10 mouse cellular contexts compared by ENCODE assay signal in the genomic region with DNA sequence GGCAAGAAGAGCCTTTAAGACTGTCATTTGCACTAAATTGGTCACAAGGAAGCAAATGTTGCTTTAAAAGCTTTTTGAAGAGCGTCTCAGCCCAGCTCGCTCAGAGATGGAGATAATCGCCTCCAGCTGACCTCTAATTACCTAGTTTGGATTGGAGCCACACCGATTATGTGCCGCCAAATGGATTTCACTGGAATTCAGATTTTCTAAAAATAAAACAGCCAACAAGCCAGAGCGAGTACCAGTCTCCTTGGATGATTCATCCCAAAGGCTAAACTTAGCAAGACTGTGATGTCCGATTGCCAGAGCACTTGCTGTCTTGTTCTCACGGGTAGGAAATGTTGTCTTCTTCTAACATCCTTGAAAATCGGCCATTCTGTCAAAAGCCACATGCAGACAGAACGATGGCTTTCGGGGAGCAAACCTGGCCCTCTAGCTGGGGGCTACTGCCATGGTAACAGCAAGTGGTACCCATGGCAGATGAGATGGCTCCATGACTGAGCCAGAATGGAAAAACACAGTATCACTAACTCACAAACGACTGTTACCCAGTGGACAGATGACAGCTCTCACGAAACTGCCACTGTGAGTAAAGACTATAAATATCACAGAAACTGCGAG.
DNase-seq lines count a peak whose midpoint lies in the region; ATAC-seq lines count a peak whose summit lies in the region.
"Had no signal": no experiment of that assay in that cellular context is flagged by ENCODE, and none has a peak within 500 bp of the region (broad histone marks: within the 10 kb centered on the region; RNA-seq: fewer than 3 reads in every experiment).

No protein-coding gene starts in this region.

- no peak overlapping the region for H3K4me3 ChIP-seq in forebrain, embryonic 15.5 days
- no peak overlapping the region for H3K4me3 ChIP-seq in forebrain, embryonic 13.5 days
- H3K4me3 ChIP-seq in heart, embryonic 10.5 days = no peak overlapping the region
- H3K4me3 ChIP-seq in midbrain, embryonic 11.5 days (ENCODE audit: low read depth, low read length) = no peak overlapping the region
- no peak overlapping the region for H3K4me3 ChIP-seq in midbrain, embryonic 10.5 days
- H3K4me3 ChIP-seq: stomach, embryonic 15.5 days had no signal

- no peaks in the 10 kb centered on the region for H3K27me3 ChIP-seq in forebrain, embryonic 15.5 days
- no peaks in the 10 kb centered on the region for H3K27me3 ChIP-seq in forebrain, embryonic 13.5 days
- no peaks in the 10 kb centered on the region for H3K27me3 ChIP-seq in heart, embryonic 10.5 days (ENCODE audit: insufficient read depth, poor library complexity, severe bottlenecking)
- H3K27me3 ChIP-seq in midbrain, embryonic 11.5 days (ENCODE audit: control insufficient read depth, insufficient read depth, low read length) = no peaks in the 10 kb centered on the region
- no peaks in the 10 kb centered on the region for H3K27me3 ChIP-seq in midbrain, embryonic 10.5 days (ENCODE audit: low read depth, poor library complexity, severe bottlenecking)
- H3K27me3 ChIP-seq: stomach, embryonic 15.5 days had no signal

- 0 out of 2 replicates have a peak, but pooled peaks have one; percentile 38 for ATAC-seq in forebrain, embryonic 15.5 days (replicated peaks)
- no peak for ATAC-seq in forebrain, embryonic 13.5 days
- ATAC-seq in midbrain, embryonic 11.5 days (ENCODE audit: low FRiP score) = no peak
- ATAC-seq in inflammation-experienced regulatory T-cells, adult 6 months = no peak

- peak; percentile 65 to 83 for DNase-seq in cerebellum, postnatal 36 days
- DNase-seq in heart, embryonic 10.5 days (ENCODE audit: low spot score) = no peak
- peak; percentile 56 to 68 for DNase-seq in left cerebral cortex, adult 9 months (ENCODE audit: low spot score in 2 of 2)
- no peak for DNase-seq in midbrain, embryonic 11.5 days (ENCODE audit: low spot score, missing footprints)
- DNase-seq in midbrain, embryonic 10.5 days (ENCODE audit: low spot score) = no peak

- no peaks in the 10 kb centered on the region for H3K36me3 ChIP-seq in forebrain, embryonic 15.5 days
- no peaks in the 10 kb centered on the region for H3K36me3 ChIP-seq in forebrain, embryonic 13.5 days (ENCODE audit: poor library complexity, severe bottlenecking)
- H3K36me3 ChIP-seq in heart, embryonic 10.5 days = no peaks in the 10 kb centered on the region
- H3K36me3 ChIP-seq in midbrain, embryonic 11.5 days (ENCODE audit: control insufficient read depth, insufficient read depth, low read length) = no peaks in the 10 kb centered on the region
- H3K36me3 ChIP-seq in midbrain, embryonic 10.5 days = no peaks in the 10 kb centered on the region
- H3K36me3 ChIP-seq: stomach, embryonic 15.5 days had no signal

- H3K9me3 ChIP-seq in forebrain, embryonic 15.5 days = no peaks in the 10 kb centered on the region
- H3K9me3 ChIP-seq in forebrain, embryonic 13.5 days (replicated peaks) = no peaks in the 10 kb centered on the region
- no peaks in the 10 kb centered on the region for H3K9me3 ChIP-seq in heart, embryonic 10.5 days
- no peaks in the 10 kb centered on the region for H3K9me3 ChIP-seq in midbrain, embryonic 11.5 days (ENCODE audit: control insufficient read depth, low read length)
- no peaks in the 10 kb centered on the region for H3K9me3 ChIP-seq in midbrain, embryonic 10.5 days (replicated peaks)
- H3K9me3 ChIP-seq: stomach, embryonic 15.5 days had no signal

- no peak overlapping the region for H3K9ac ChIP-seq in forebrain, embryonic 15.5 days (replicated peaks)
- no peak overlapping the region for H3K9ac ChIP-seq in forebrain, embryonic 13.5 days
- H3K9ac ChIP-seq in midbrain, embryonic 11.5 days (ENCODE audit: low read length) = no peak overlapping the region
- H3K9ac ChIP-seq: liver, embryonic 14.5 days; stomach, embryonic 15.5 days had no signal

- H3K4me2 ChIP-seq in forebrain, embryonic 15.5 days (replicated peaks) = no peak overlapping the region
- H3K4me2 ChIP-seq in forebrain, embryonic 13.5 days = no peak overlapping the region
- H3K4me2 ChIP-seq in midbrain, embryonic 11.5 days = no peak overlapping the region
- H3K4me2 ChIP-seq: stomach, embryonic 15.5 days had no signal

- no peaks in the 10 kb centered on the region for H3K4me1 ChIP-seq in forebrain, embryonic 15.5 days
- H3K4me1 ChIP-seq in forebrain, embryonic 13.5 days = peaks cover 6% of the 10 kb centered on the region; the same call in 1 of the 2 replicates
- H3K4me1 ChIP-seq in heart, embryonic 10.5 days = peaks cover 13% of the 10 kb centered on the region
- H3K4me1 ChIP-seq in midbrain, embryonic 11.5 days (ENCODE audit: control insufficient read depth, insufficient read depth, low read length) = no peaks in the 10 kb centered on the region
- H3K4me1 ChIP-seq in midbrain, embryonic 10.5 days = no peaks in the 10 kb centered on the region
- H3K4me1 ChIP-seq: stomach, embryonic 15.5 days had no signal

- WGBS in forebrain, embryonic 15.5 days = 53% methylated on average over 14 of the region's 14 CpGs
- WGBS in forebrain, embryonic 13.5 days = 61% methylated on average over 14 of the region's 14 CpGs
- 35% methylated on average over 14 of the region's 14 CpGs for WGBS in heart, embryonic 10.5 days
- 79% methylated on average over 14 of the region's 14 CpGs for WGBS in midbrain, embryonic 11.5 days
- 81% methylated on average over 14 of the region's 14 CpGs for WGBS in midbrain, embryonic 10.5 days

- H3K27ac ChIP-seq in forebrain, embryonic 15.5 days (replicated peaks) = no peak overlapping the region
- H3K27ac ChIP-seq in forebrain, embryonic 13.5 days = no peak overlapping the region
- peak overlapping the region; percentile 69; the same call in 1 of the 2 replicates for H3K27ac ChIP-seq in heart, embryonic 10.5 days
- H3K27ac ChIP-seq in midbrain, embryonic 11.5 days (ENCODE audit: low read depth, low read length) = no peak overlapping the region
- no peak overlapping the region for H3K27ac ChIP-seq in midbrain, embryonic 10.5 days (replicated peaks)
- H3K27ac ChIP-seq: liver, embryonic 14.5 days; stomach, embryonic 15.5 days had no signal

Comparison
In these comparisons a context has a peak if more than half of its experiments do, and no peak if none do; other contexts are left out.
1. DNase-seq: peak in cerebellum, postnatal 36 days (2 of 2) and left cerebral cortex, adult 9 months (2 of 2); none in heart, embryonic 10.5 days (single experiment), midbrain, embryonic 11.5 days (single experiment) and midbrain, embryonic 10.5 days (single experiment).